Mouse (Mus musculus): ENCODE measurements around the gene Plekhn1. TPM values are rescaled to one million over a fixed set of nuclear protein-coding genes. Genes with fewer than 3 reads are reported as not detected.

Plekhn1 gene
- total RNA-seq, 2 experiments from 2014 or later = 19.7 to 19.8 TPM

GRCm38 (mm10) chr4:156216196-156216595 is 18.5 kb downstream of the Plekhn1 start:
- DNase-seq (ENCODE audit: low spot score in 2 of 2) = no peak

DNA sequence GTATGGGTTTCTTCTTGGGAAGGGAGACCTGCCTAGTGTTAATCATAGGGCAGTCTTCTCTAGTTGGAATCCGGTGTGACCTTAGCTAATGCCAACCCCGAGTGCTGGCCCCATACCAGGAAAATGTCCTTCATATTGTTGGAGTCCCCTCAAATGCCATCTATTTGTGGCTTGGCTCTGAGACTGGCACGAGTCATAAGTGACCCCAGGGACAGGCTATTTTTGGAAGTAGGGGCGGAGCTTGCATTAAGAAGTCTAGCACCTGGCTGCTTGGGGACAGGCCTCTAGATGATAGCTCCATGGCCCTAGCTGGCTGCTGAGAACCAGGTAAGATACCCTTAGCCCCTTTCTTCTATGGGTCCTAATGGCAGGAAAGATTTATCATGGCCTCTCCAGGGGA is 19.0 kb downstream of the Plekhn1 start, which contains the start of gene Perm1:
Perm1 (plus strand) TSS at position 220 of the 400 bp plus-strand sequence.
- peak; percentile 49 to 72 for DNase-seq (ENCODE audit: low spot score in 2 of 2)

DNA sequence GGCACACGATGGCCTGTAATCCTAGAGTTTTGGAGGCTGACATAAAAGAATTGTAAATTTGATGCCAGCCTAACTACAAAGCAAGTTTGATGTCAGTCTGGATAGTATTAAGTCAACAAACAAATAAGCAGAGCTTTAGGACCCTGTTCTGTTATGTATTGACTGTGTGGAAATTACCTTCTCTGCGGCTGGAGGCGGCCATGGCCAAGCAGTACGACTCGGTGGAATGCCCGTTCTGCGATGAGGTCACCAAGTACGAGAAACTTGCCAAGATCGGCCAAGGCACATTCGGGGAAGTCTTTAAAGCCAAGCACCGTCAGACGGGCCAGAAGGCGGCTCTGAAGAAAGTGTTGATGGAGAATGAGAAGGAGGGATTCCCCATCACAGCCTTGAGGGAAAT is 21.5 kb downstream of the Plekhn1 start:
- no peak for DNase-seq (ENCODE audit: low spot score in 2 of 2)

DNA sequence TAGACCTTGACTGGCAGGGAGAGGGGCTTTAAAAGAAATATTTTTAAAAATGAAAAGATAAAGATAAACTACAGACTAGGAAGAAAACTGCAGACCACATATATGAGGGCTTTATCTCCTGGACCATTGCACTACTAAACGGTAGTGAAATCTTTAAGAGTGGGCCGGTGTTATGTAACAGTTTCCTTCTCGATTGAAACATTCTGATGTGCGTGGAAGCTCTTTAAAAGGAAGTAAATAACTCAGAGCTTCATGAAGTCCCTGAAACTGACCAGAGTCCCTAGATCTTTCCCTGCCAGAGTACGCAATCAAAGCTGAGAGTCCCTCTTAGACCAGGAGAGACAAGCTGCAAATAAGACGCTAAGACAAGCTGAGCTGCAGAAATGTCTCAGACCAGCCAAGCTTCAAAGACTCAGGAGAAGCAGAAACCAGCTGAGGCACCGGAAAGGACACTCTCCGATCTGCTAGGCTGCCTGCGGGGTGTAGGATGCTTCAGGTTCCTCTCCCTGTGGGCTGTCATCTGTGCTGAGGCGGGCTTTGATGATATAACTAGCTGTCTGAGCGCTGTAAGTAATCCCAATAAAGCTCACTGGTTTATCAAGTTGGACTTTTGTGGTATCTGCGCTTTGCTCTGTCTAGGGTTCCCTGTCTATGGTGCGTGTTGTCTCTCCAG is 24.6 kb downstream of the Plekhn1 start:
- DNase-seq (ENCODE audit: low spot score in 2 of 2) = no peak

DNA sequence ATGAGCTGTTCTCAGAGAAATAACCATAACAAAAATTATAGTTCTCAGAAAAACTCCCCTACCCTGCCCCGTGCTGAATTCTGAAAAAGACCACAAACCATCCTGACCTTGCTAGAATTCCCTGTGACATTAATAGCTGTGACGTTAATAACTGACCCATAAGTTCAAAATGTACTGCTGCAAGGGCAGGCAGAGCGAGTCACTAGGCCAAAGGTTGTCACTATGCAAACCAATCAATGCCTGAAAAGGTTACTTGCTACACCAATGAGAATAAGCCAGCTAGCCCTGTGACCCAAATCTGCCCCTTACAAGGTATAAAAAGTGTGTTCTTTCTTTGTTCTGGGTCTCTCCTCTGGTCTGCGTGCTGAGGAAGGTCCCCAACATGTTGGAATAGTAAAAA is 25.8 kb downstream of the Plekhn1 start:
- DNase-seq (ENCODE audit: low spot score in 2 of 2) = no peak

GRCm38 (mm10) chr4:156203413-156204131 is 31.1 kb downstream of the Plekhn1 start:
- peak in 1 of 2 experiments; percentile 18 for DNase-seq (ENCODE audit: low spot score in 2 of 2)

- DNase-seq (ENCODE audit: low spot score in 2 of 2) = peak; percentile 50 to 65
Measured at GRCm38 (mm10) chr4:156203001-156203412, 31.6 kb downstream of the Plekhn1 start, which contains the start of gene AW011738. Gene AW011738 (plus strand): TSS chr4:156203304.

- DNase-seq (ENCODE audit: low spot score in 2 of 2) = no peak
Measured at GRCm38 (mm10) chr4:156202462-156202893, 32.2 kb downstream of the Plekhn1 start.

- no peak for DNase-seq (ENCODE audit: low spot score in 2 of 2)
Measured at GRCm38 (mm10) chr4:156200623-156201475, 33.8 kb downstream of the Plekhn1 start, which contains the start of gene Isg15. Gene Isg15 (minus strand): TSS chr4:156200818.

DNA sequence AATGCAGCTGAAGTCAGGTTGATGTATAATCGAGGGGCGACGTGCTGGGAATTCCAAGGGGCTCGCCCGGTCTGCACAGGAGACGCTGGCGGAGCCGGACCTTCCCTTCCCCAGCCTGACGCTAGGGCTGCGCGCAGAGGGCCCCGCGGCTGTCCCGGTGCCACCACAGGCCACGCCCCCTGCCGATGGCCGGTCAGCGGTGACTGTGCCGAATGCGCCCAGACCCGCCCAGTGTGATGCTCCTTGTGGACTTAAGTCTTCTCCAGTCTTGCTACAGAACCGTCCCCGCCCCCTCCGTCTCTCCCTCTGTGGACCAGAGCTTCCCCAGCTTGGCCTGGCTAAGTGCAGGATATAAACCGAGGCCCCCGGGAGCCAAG is 36.8 kb downstream of the Plekhn1 start:
- DNase-seq (ENCODE audit: low spot score in 2 of 2) = peak; percentile 84 to 89

GRCm38 (mm10) chr4:156197131-156197828 is 37.4 kb downstream of the Plekhn1 start, which contains the start of gene Agrn:
Gene Agrn (minus strand): TSS chr4:156197488.
- DNase-seq (ENCODE audit: low spot score in 2 of 2) = peak; percentile 74 to 77

- DNase-seq (ENCODE audit: low spot score in 2 of 2) = peak in 1 of 2 experiments; percentile 25
Measured at GRCm38 (mm10) chr4:156195927-156196870, 38.5 kb downstream of the Plekhn1 start.

DNA sequence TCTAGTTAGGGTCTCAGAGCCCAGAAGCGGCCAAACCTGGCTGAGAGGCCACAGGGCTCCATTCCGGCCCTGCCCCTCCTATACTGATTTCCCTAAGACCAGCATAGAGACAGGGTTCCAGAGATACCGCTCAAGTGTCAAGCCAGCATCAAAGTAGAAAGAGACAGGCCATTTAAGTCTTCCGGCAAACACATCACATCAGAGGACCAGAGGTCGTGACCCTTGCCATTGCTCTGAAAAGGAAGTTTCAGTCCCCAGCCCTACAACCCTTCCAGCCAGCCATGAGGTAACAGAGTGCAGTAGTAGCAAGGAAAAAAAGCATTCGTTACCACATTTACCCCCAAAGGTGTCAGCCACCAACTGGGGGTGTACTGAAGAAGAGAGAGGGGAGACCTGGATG is 40.3 kb downstream of the Plekhn1 start:
- DNase-seq (ENCODE audit: low spot score in 2 of 2) = no peak

GRCm38 (mm10) chr4:156193906-156194305 is 40.8 kb downstream of the Plekhn1 start:
- DNase-seq (ENCODE audit: low spot score in 2 of 2) = no peak

GRCm38 (mm10) chr4:156193200-156193590 is 41.5 kb downstream of the Plekhn1 start:
- no peak for DNase-seq (ENCODE audit: low spot score in 2 of 2)

GRCm38 (mm10) chr4:156192421-156193199 is 42.0 kb downstream of the Plekhn1 start:
- no peak for DNase-seq (ENCODE audit: low spot score in 2 of 2)

DNA sequence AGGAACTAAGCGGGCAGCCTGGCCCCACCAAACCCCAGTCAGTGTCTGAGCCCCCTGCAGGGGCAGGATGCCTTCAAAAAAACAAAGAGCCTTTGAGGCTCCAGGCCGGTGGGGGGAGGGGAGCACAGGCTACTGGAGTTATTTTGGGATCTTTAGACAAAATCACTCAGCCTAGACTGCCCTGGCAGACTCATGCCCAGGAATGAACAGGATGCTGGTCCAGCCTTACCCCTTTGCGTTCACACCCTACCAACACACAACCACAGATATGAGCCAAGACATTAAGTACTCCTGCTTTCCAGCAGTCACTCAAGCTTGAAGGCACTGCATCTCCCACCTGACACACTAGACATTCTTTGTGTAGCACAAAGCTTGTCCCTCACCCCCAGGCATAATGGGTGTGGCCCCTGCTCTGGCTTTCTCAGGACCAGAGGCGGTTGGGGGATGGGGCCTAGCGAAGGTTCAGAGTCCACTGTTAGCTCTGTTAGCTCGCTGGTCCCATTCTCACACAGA is 45.8 kb downstream of the Plekhn1 start:
- no peak for DNase-seq (ENCODE audit: low spot score in 2 of 2)

DNA sequence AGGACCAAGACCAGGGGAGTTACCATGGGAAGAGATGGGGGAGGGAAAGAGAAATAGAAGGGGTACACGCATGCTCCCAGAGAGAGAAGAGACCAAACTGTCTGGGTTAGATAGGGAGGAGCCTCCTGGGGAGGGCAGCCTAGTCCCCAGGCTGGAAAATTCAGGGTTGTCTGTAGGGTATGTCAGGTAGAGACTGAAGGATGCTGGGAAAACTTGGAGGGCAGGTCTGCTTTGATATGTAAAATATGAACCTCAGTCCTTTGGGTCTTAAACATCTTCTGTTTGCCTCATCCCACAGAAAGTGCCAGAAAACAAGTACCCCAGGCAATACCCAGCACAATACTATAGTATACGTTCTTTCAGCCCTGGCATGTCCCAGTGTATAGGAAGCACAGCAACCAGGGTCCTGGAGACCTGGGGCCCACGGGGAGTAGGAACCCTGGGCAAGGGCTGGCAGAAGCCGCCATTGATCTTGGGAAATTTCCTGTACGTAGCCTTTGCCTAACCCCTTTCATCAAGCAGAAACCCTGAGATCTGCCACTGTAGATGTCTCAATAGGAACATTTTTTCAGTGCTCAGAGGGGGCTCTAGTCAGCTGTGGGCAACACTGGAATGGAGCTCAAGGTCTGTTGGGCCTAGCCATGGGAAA is 46.4 kb downstream of the Plekhn1 start:
- no peak for DNase-seq (ENCODE audit: low spot score in 2 of 2)
